Mouse (Mus musculus): Measurements from ENCODE around the gene Hmgn2. TPM values are rescaled to one million over a fixed set of nuclear protein-coding genes. Genes with fewer than 3 reads are reported as not detected.
A peak's percentile ranks its signal among the peaks of the same experiment; 100 is the strongest.
"Not testable (repeated sequence)": the region's sequence is repeated elsewhere in the genome, so short reads cannot be mapped to it uniquely, and the experiment has no call there.

Gene Hmgn2
- polyA plus RNA-seq, 1 experiment from 2014 or later = 1,670 TPM

DNA sequence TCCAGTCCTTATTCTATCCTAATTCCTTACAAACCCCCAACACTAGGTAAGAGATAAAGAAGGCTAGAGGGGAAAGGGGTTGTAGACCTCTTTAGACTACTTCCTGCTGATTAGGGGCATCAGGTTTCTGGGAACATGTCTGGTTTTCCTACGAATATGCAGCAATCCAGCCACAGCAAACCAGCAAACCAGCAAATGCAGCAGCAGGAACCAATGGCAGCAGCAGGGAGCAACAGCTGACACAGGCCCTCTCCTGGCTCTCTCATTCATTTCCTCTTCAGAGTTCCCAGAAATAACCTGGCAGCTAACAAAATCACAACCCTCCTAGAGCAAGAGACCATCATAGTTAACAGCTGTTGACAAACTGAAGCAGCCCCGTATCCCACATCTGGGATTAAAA, 30.4 kb downstream of the Hmgn2 start:
- no peak overlapping the region for H3K9ac ChIP-seq (ENCODE audit: low read depth, low read length)
- no peak for ATAC-seq
- H3K4me3 ChIP-seq (ENCODE audit: low read length) = no peak overlapping the region
- no peaks in the 10 kb centered on the region for H3K27me3 ChIP-seq (replicated peaks; ENCODE audit: control insufficient read depth, insufficient read depth, low read length)
- H3K9me3 ChIP-seq (ENCODE audit: control insufficient read depth, low read length) = no peaks in the 10 kb centered on the region
- WGBS = 54% methylated on average over 2 of the region's 2 CpGs
- no peaks in the 10 kb centered on the region for H3K36me3 ChIP-seq (ENCODE audit: control insufficient read depth, insufficient read depth, low read length)
- no peak overlapping the region for H3K4me2 ChIP-seq (ENCODE audit: low read depth, low read length)
- H3K4me1 ChIP-seq (ENCODE audit: control insufficient read depth, insufficient read depth, low read length) = no peaks in the 10 kb centered on the region
- no peak overlapping the region for H3K27ac ChIP-seq (ENCODE audit: low read length)

DNA sequence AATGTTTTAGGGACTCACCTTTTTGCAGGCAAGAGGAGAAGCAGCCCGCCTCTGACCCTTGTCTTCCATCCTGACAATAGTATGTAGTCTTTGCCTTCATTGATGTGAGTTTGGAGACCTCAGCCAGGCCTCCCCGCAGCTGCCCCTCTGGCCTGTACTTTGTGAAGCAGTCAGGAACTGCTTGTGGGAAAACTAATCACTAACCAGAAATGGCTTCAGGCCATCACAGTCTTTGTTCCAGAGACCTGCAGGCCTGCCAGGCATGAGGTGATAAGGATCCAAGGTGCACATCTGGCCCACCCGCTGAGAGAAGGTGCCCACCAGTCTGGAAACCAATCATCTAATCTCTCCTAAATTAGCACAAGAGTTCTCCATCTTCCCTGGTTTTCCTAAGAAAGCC, 36.7 kb downstream of the Hmgn2 start:
- H3K9me3 ChIP-seq (ENCODE audit: control insufficient read depth, low read length) = no peaks in the 10 kb centered on the region
- ATAC-seq = no peak
- no peak overlapping the region for H3K9ac ChIP-seq (ENCODE audit: low read depth, low read length)
- no peak overlapping the region for H3K4me3 ChIP-seq (ENCODE audit: low read length)
- no peaks in the 10 kb centered on the region for H3K36me3 ChIP-seq (ENCODE audit: control insufficient read depth, insufficient read depth, low read length)
- H3K4me2 ChIP-seq (ENCODE audit: low read depth, low read length) = no peak overlapping the region
- H3K4me1 ChIP-seq (ENCODE audit: control insufficient read depth, insufficient read depth, low read length) = peaks cover 8% of the 10 kb centered on the region; the same call in 1 of the 2 replicates
- WGBS = 82% methylated on average over 3 of the region's 3 CpGs
- H3K27me3 ChIP-seq (replicated peaks; ENCODE audit: control insufficient read depth, insufficient read depth, low read length) = no peaks in the 10 kb centered on the region
- H3K27ac ChIP-seq (ENCODE audit: low read length) = no peak overlapping the region

DNA sequence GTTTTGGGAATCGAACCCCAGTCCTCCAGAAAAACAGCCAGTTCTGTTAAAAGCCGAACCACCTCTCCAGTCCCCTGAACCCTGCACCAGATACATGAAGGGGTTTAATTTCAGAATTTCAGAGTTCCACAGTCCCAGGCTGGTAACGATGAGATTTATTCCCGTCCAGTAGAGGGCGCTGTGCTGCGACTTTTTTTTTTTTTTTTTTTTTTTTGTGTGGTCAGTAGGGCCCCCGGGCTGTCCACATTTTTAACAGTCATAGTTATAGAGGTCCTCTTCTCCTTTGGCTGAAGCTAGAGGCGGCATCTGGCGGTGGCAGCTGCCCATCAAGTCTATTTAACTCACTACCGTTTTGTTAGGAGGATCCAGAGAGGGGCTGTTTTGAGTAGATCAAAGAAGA, 37.1 kb downstream of the Hmgn2 start:
- Histone ChIP-seq H3K27ac (ENCODE audit: low read length) (no peak overlapping the region), H3K9ac (ENCODE audit: low read depth, low read length) (no peak overlapping the region), H3K4me2 (ENCODE audit: low read depth, low read length) (no peak overlapping the region), H3K4me3 (ENCODE audit: low read length) (no peak overlapping the region), H3K27me3 (replicated peaks; ENCODE audit: control insufficient read depth, insufficient read depth, low read length) (no peaks in the 10 kb centered on the region), H3K4me1 (ENCODE audit: control insufficient read depth, insufficient read depth, low read length) (peaks cover 8% of the 10 kb centered on the region; the same call in 1 of the 2 replicates), H3K36me3 (ENCODE audit: control insufficient read depth, insufficient read depth, low read length) (no peaks in the 10 kb centered on the region), H3K9me3 (ENCODE audit: control insufficient read depth, low read length) (no peaks in the 10 kb centered on the region)
- WGBS = 16% methylated on average over 10 of the region's 10 CpGs
- ATAC-seq = no peak

DNA sequence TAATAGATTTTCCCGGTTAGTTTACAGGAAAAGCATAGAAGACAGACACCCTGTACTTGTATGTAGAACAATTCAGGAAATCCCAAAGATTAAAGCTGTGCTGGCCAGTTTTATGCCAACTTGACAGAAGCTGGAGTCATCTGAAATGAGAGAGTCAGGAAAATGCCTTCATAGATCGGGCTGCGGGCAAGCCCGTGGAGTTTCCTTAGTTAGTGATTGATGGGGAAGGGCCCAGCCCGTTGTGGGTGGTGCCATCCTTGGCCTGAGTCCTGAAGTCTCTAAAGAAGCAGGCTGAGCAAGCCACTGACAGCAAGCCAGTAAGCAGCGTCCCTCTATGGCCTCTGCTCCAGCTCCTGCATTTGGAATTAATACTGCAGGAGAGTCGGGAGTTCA, 39.2 kb downstream of the Hmgn2 start:
- no peaks in the 10 kb centered on the region for H3K9me3 ChIP-seq (ENCODE audit: control insufficient read depth, low read length)
- peak overlapping the region; percentile 30 for H3K4me2 ChIP-seq (ENCODE audit: low read depth, low read length)
- no peak overlapping the region for H3K4me3 ChIP-seq (ENCODE audit: low read length)
- peak; percentile 65; the same call in 1 of the 2 replicates for ATAC-seq
- H3K36me3 ChIP-seq (ENCODE audit: control insufficient read depth, insufficient read depth, low read length) = no peaks in the 10 kb centered on the region
- H3K27ac ChIP-seq (ENCODE audit: low read length) = no peak overlapping the region
- H3K27me3 ChIP-seq (replicated peaks; ENCODE audit: control insufficient read depth, insufficient read depth, low read length) = no peaks in the 10 kb centered on the region
- peaks cover 8% of the 10 kb centered on the region; the same call in 1 of the 2 replicates for H3K4me1 ChIP-seq (ENCODE audit: control insufficient read depth, insufficient read depth, low read length)
- H3K9ac ChIP-seq (ENCODE audit: low read depth, low read length) = no peak overlapping the region
- 18% methylated on average over 7 of the region's 7 CpGs for WGBS

DNA sequence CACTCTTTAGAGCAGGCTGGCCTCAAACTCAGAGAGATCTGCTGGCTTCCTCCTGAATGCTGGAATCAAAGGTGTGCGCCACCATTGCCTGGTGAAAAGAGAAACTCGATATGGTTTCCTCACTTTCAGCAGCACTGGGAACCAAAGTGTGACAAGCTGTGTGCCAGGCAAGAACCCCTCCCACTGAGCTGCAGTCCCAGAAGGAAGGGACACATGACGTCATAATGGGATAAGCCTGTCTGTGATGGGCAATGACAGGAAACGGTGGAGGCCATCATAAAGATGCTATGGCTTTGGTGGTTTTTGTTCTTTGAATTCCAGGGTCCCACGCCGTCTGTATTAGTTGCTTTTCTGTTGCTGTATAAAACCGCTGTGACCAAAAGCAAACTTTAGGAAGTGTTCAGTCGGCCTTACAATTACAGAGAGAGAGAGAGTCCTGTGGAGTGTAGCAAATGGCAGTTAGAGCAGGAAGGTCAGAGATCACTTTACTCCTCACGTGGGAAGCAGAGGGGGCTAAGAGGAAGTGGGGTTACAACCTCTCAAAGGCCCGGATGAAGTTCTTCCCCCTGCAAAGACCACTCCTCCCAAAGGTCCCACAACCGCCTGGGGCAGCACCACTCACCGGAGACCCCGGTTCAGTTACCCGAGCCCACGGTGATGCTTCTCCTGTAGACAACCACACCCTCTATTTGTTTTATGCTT, 39.7 kb downstream of the Hmgn2 start:
- H3K9ac ChIP-seq (ENCODE audit: low read depth, low read length) = 0 out of 2 replicates have a peak overlapping the region, but pooled peaks have one; percentile 10
- H3K36me3 ChIP-seq (ENCODE audit: control insufficient read depth, insufficient read depth, low read length) = no peaks in the 10 kb centered on the region
- peaks cover 8% of the 10 kb centered on the region; the same call in 1 of the 2 replicates for H3K4me1 ChIP-seq (ENCODE audit: control insufficient read depth, insufficient read depth, low read length)
- H3K27me3 ChIP-seq (replicated peaks; ENCODE audit: control insufficient read depth, insufficient read depth, low read length) = no peaks in the 10 kb centered on the region
- ATAC-seq = peak; percentile 33; the same call in 1 of the 2 replicates
- H3K4me2 ChIP-seq (ENCODE audit: low read depth, low read length) = peak overlapping the region; percentile 30
- no peaks in the 10 kb centered on the region for H3K9me3 ChIP-seq (ENCODE audit: control insufficient read depth, low read length)
- WGBS = 45% methylated on average over 15 of the region's 15 CpGs
- H3K4me3 ChIP-seq (ENCODE audit: low read length) = no peak overlapping the region
- no peak overlapping the region for H3K27ac ChIP-seq (ENCODE audit: low read length)

DNA sequence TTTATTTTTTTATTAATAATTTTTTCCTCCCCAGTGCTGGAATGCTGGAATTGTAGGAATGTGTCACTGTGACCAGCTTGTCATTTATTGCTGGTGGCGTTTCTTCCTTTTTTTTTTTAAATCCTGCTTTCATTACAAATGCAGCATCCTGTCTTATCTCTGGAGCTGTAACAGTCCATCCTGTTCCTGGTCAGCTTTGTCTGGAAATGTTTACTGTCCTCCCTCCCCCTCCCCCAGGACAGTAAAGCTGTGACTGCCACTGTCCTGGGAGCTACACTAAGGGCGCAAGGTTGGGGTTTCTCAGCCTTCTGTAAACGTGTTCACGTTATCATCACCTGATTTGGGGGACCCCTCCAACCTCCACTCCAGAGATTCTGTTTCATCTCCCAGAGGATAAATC, 43.2 kb downstream of the Hmgn2 start:
- Histone ChIP-seq H3K4me1 (ENCODE audit: control insufficient read depth, insufficient read depth, low read length) (peaks cover 8% of the 10 kb centered on the region; the same call in 1 of the 2 replicates), H3K36me3 (ENCODE audit: control insufficient read depth, insufficient read depth, low read length) (no peaks in the 10 kb centered on the region), H3K9me3 (ENCODE audit: control insufficient read depth, low read length) (no peaks in the 10 kb centered on the region), H3K4me3 (ENCODE audit: low read length) (no peak overlapping the region), H3K9ac (ENCODE audit: low read depth, low read length) (no peak overlapping the region), H3K27ac (ENCODE audit: low read length) (no peak overlapping the region), H3K27me3 (replicated peaks; ENCODE audit: control insufficient read depth, insufficient read depth, low read length) (no peaks in the 10 kb centered on the region), H3K4me2 (ENCODE audit: low read depth, low read length) (no peak overlapping the region)
- no peak for ATAC-seq
- WGBS = 62% methylated on average over 4 of the region's 4 CpGs

DNA sequence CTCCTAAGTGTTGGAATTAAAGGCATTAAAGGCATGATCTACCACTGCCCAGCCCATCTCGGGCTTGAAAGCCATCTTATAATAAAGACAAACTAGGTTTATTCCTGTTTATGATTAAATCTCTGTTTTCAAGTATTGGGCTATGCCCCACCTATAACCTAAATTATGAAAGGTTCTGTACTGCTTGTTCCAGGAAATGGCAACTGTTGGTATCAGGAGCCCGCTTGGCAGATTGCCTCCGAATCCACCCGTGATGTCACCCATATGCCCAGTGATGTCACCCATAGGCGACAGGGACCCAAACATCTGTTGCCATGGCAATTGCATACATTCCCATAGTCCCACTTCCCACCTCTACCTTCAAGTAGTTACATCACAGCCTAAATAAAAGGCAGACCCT, 44.7 kb downstream of the Hmgn2 start:
- whole genome bisulfite sequencing = 94% methylated on average over 5 of the region's 5 CpGs
- Histone ChIP-seq H3K4me3 (ENCODE audit: low read length) (no peak overlapping the region), H3K27me3 (replicated peaks; ENCODE audit: control insufficient read depth, insufficient read depth, low read length) (no peaks in the 10 kb centered on the region), H3K4me2 (ENCODE audit: low read depth, low read length) (no peak overlapping the region), H3K36me3 (ENCODE audit: control insufficient read depth, insufficient read depth, low read length) (no peaks in the 10 kb centered on the region), H3K27ac (ENCODE audit: low read length) (no peak overlapping the region), H3K4me1 (ENCODE audit: control insufficient read depth, insufficient read depth, low read length) (peaks cover 3% of the 10 kb centered on the region; the same call in 1 of the 2 replicates), H3K9me3 (ENCODE audit: control insufficient read depth, low read length) (no peaks in the 10 kb centered on the region), H3K9ac (ENCODE audit: low read depth, low read length) (no peak overlapping the region)
- ATAC-seq = no peak

DNA sequence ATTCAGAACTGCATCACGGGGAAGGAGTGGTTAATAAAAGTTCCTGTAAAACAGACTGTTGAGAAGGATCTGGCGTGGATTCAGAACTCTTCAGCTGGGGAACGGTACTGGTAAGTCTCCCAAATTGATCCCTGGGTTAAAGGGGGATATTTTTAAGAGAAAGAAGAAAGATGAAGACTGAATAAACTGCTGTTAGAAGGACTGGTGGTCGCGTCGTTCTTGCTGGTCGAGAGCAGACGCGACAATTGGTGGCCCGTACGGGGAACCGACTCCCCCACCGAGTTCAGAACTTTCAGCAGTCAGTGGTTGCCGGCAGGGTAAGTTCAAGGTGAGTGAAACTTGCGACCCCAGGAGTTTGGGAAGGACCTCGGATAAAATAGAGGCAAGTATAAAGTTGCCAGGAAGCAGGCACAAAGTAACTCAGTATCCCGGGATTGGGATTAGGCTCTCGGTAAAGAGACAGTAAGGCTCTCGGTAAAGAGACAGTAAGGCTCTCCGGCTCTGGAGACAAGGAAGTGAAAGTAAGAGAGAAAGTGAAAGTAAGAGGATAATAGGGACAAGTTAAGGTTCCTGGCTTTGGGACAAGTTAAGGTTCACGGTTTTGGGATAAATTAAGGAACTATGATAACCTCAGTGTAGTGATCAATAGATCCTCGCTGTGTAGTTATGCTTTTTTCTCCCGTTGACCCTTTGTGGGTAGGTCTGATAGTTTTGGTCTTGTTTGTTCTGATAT, 50.2 kb downstream of the Hmgn2 start:
- H3K4me2 ChIP-seq (ENCODE audit: low read depth, low read length); H3K27ac ChIP-seq (ENCODE audit: low read length); H3K4me1 ChIP-seq (ENCODE audit: control insufficient read depth, insufficient read depth, low read length); H3K9me3 ChIP-seq (ENCODE audit: control insufficient read depth, low read length); H3K36me3 ChIP-seq (ENCODE audit: control insufficient read depth, insufficient read depth, low read length); H3K27me3 ChIP-seq (replicated peaks; ENCODE audit: control insufficient read depth, insufficient read depth, low read length); ATAC-seq; H3K9ac ChIP-seq (ENCODE audit: low read depth, low read length); H3K4me3 ChIP-seq (ENCODE audit: low read length): not testable (repeated sequence)
- WGBS = 86% methylated on average over 16 of the region's 23 CpGs

Data from intestine, embryonic 16.5 days (tissue).